Comparison of ENCODE assay signal across 17 mouse cellular contexts in the genomic region with DNA sequence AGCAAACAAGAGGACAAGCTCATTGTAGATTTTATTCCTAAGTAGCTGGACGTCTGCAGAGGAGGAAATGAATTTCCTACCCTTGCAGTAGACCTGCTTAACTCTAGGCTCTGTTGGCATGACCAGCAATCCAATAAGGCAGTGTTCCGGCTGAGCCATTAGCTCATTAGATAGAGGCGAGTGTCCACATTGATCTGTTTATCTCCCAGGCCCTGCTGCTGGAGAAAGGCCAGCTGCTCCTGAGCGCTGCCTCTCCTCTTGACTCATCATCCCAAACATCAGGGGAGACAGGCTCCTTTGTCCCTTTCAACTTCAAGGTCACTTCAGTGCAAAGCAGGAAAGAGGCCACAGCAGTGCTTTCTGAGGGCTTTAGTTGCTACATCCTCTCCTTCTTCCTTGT.
A peak's percentile ranks its signal among the peaks of the same experiment; 100 is the strongest.
DNase-seq lines count a peak whose midpoint lies in the region; ATAC-seq and TF ChIP-seq lines count a peak whose summit lies in the region.
"Had no signal": no experiment of that assay in that cellular context is flagged by ENCODE, and none has a peak within 500 bp of the region (broad histone marks: within the 10 kb centered on the region; RNA-seq: fewer than 3 reads in every experiment).

No protein-coding gene starts in this region.

- no peak for TF ChIP-seq POLR2A in heart, adult 2 months (IDR thresholded peaks at IDR 0.05; ENCODE audit: insufficient read depth, low read depth, low read length)

- no peaks in the 10 kb centered on the region for H3K4me1 ChIP-seq in liver, postnatal 0 days (ENCODE audit: insufficient read depth)
- no peaks in the 10 kb centered on the region; the same call in 1 of the 2 replicates for H3K4me1 ChIP-seq in hindbrain, embryonic 14.5 days (replicated peaks; ENCODE audit: control insufficient read depth, insufficient read depth, low read length)
- H3K4me1 ChIP-seq in heart, adult 2 months (ENCODE audit: control insufficient read depth, insufficient read depth, low read length) = no peaks in the 10 kb centered on the region
- H3K4me1 ChIP-seq: embryonic facial prominence, embryonic 12.5 days; forebrain, embryonic 15.5 days; heart, embryonic 13.5 days; stomach, embryonic 15.5 days had no signal

- no peak overlapping the region for H3K27ac ChIP-seq in liver, postnatal 0 days (ENCODE audit: low read depth)
- peak overlapping the region; percentile 59 for H3K27ac ChIP-seq in hindbrain, embryonic 14.5 days
- no peak overlapping the region for H3K27ac ChIP-seq in heart, adult 2 months
- H3K27ac ChIP-seq: embryonic facial prominence, embryonic 12.5 days; forebrain, embryonic 15.5 days; heart, embryonic 13.5 days; stomach, embryonic 15.5 days had no signal

- peak; percentile 82 for ATAC-seq in liver, postnatal 0 days
- ATAC-seq in hindbrain, embryonic 14.5 days (ENCODE audit: low FRiP score) = no peak
- ATAC-seq: forebrain, embryonic 15.5 days; inflammation-experienced regulatory T-cells, adult 6 months had no signal

- peak; percentile 48 for DNase-seq in liver, postnatal 0 days
- DNase-seq in liver = no peak
- peak; percentile 41 for DNase-seq in adrenal gland, postnatal 25 days
- DNase-seq in hindbrain, embryonic 14.5 days (ENCODE audit: low spot score) = no peak
- peak; percentile 35 for DNase-seq in retina, postnatal 1 day
- DNase-seq in spleen, postnatal 4 days (ENCODE audit: low spot score in 2 of 2) = no peak
- no peak for DNase-seq in thymus, postnatal 4 days
- no peak for DNase-seq in heart, adult 2 months
- DNase-seq: cerebellum, adult 2 months; gastrocnemius, postnatal 25 days; lung, adult 2 months had no signal

- no peak overlapping the region for H3K9ac ChIP-seq in liver, postnatal 0 days (replicated peaks)
- H3K9ac ChIP-seq in hindbrain, embryonic 14.5 days = no peak overlapping the region
- no peak overlapping the region for H3K9ac ChIP-seq in heart, adult 2 months (ENCODE audit: low read depth, low read length)
- H3K9ac ChIP-seq: embryonic facial prominence, embryonic 12.5 days; forebrain, embryonic 15.5 days; heart, embryonic 13.5 days; stomach, embryonic 15.5 days had no signal

- TF ChIP-seq CTCF in liver, postnatal 0 days (IDR thresholded peaks at IDR 0.05; ENCODE audit: low read depth) = no peak
- TF ChIP-seq CTCF in heart, adult 2 months (IDR thresholded peaks at IDR 0.05) = no peak

- intact Hi-C loops in heart, adult 2 months (cut with DNase I) = no loop called here

- no peak for TF ChIP-seq EP300 in liver, postnatal 0 days (IDR thresholded peaks at IDR 0.05; ENCODE audit: low read depth)
- TF ChIP-seq EP300 in heart, adult 2 months (IDR thresholded peaks at IDR 0.05; ENCODE audit: insufficient read depth, low read depth, low read length) = no peak

- H3K36me3 ChIP-seq in liver, postnatal 0 days (replicated peaks; ENCODE audit: insufficient read depth, low read length) = no peaks in the 10 kb centered on the region
- H3K36me3 ChIP-seq in hindbrain, embryonic 14.5 days (replicated peaks; ENCODE audit: control insufficient read depth, insufficient read depth) = no peaks in the 10 kb centered on the region
- H3K36me3 ChIP-seq in heart, adult 2 months (ENCODE audit: control insufficient read depth, insufficient read depth, low read length) = no peaks in the 10 kb centered on the region
- H3K36me3 ChIP-seq: embryonic facial prominence, embryonic 12.5 days; forebrain, embryonic 15.5 days; heart, embryonic 13.5 days; stomach, embryonic 15.5 days had no signal

- no peak overlapping the region for H3K4me3 ChIP-seq in liver, postnatal 0 days (ENCODE audit: low read depth, low read length)
- H3K4me3 ChIP-seq in hindbrain, embryonic 14.5 days (replicated peaks; ENCODE audit: low read length) = no peak overlapping the region
- H3K4me3 ChIP-seq in heart, adult 2 months = no peak overlapping the region
- H3K4me3 ChIP-seq: embryonic facial prominence, embryonic 12.5 days; forebrain, embryonic 15.5 days; heart, embryonic 13.5 days; megakaryocyte, embryonic 14.5 days; stomach, embryonic 15.5 days had no signal

- 45% methylated on average over 4 of the region's 4 CpGs for WGBS in liver, postnatal 0 days (ENCODE audit: insufficient replicate concordance)
- 41% methylated on average over 4 of the region's 4 CpGs for WGBS in hindbrain, embryonic 14.5 days
- WGBS in heart, adult 2 months = 22% methylated on average over 4 of the region's 4 CpGs

- no peak overlapping the region for H3K4me2 ChIP-seq in liver, postnatal 0 days (ENCODE audit: low read depth, low read length)
- no peak overlapping the region for H3K4me2 ChIP-seq in hindbrain, embryonic 14.5 days (replicated peaks)
- H3K4me2 ChIP-seq: embryonic facial prominence, embryonic 12.5 days; forebrain, embryonic 15.5 days; heart, embryonic 13.5 days; stomach, embryonic 15.5 days had no signal

- H3K79me2 ChIP-seq in heart, adult 2 months (replicated peaks; ENCODE audit: control insufficient read depth, insufficient read depth, low read length) = no peaks in the 10 kb centered on the region

- H3K9me3 ChIP-seq in liver, postnatal 0 days (ENCODE audit: low read length) = no peaks in the 10 kb centered on the region
- H3K9me3 ChIP-seq in hindbrain, embryonic 14.5 days (ENCODE audit: control insufficient read depth, low read length) = no peaks in the 10 kb centered on the region
- H3K9me3 ChIP-seq: embryonic facial prominence, embryonic 12.5 days; forebrain, embryonic 15.5 days; heart, embryonic 13.5 days; megakaryocyte, embryonic 14.5 days; stomach, embryonic 15.5 days had no signal

- H3K27me3 ChIP-seq in liver, postnatal 0 days (ENCODE audit: insufficient read depth, low read length) = no peaks in the 10 kb centered on the region
- no peaks in the 10 kb centered on the region for H3K27me3 ChIP-seq in hindbrain, embryonic 14.5 days (ENCODE audit: control insufficient read depth, insufficient read depth, low read length)
- H3K27me3 ChIP-seq in heart, adult 2 months (ENCODE audit: control insufficient read depth, insufficient read depth, low read length) = no peaks in the 10 kb centered on the region
- H3K27me3 ChIP-seq: embryonic facial prominence, embryonic 12.5 days; forebrain, embryonic 15.5 days; heart, embryonic 13.5 days; megakaryocyte, embryonic 14.5 days; stomach, embryonic 15.5 days had no signal

Comparison
In these comparisons a context has a peak if more than half of its experiments do, and no peak if none do; other contexts are left out.
1. DNase-seq: peak in liver, postnatal 0 days (single experiment), adrenal gland, postnatal 25 days (single experiment) and retina, postnatal 1 day (single experiment); none in liver (single experiment), hindbrain, embryonic 14.5 days (single experiment), spleen, postnatal 4 days (0 of 2), thymus, postnatal 4 days (single experiment) and heart, adult 2 months (0 of 2).